Mouse (Mus musculus) stomach, postnatal 0 days (tissue): ENCODE measurements around the gene Kcnj4. TPM values are rescaled to one million over a fixed set of nuclear protein-coding genes. Genes with fewer than 3 reads are reported as not detected.
A peak's percentile ranks its signal among the peaks of the same experiment; 100 is the strongest.

ENCODE experiments used
- ATAC-seq: fragments of 200-750 bp; cut with Nextera tagmentation; 2 replicates; pipeline ENCODE4 v1.8.0; 2017; ENCODE audit not compliant: low FRiP score, low TSS enrichment
- DNase-seq: peaks from one replicate; pipeline ENCODE4 v3.0.0-alpha.2; 2016; ENCODE audit warnings: low spot score
- H3K27ac ChIP-seq: fragments of 300-500 bp; sonication (generic); replicated peaks from 2 replicates; pipeline ENCODE4 v1.5.1; 2014; ENCODE audit warnings: mild to moderate bottlenecking, control low read depth
- H3K27me3 ChIP-seq: fragments of 300-500 bp; sonication (generic); 2 replicates; pipeline ENCODE4 v1.6.1; 2014; ENCODE audit warnings: low read length; ENCODE audit not compliant: control insufficient read depth, insufficient read depth
- H3K36me3 ChIP-seq: fragments of 300-500 bp; sonication (generic); 2 replicates; pipeline ENCODE4 v1.6.1; 2014; ENCODE audit warnings: low read length, mixed read lengths; ENCODE audit not compliant: control insufficient read depth, insufficient read depth
- H3K4me1 ChIP-seq: fragments of 300-500 bp; sonication (generic); replicated peaks from 2 replicates; pipeline ENCODE4 v1.6.1; 2014; ENCODE audit warnings: antibody characterized with exemption; ENCODE audit not compliant: control insufficient read depth, insufficient read depth
- H3K4me2 ChIP-seq: fragments of 300-500 bp; sonication (generic); replicated peaks from 2 replicates; pipeline ENCODE4 v1.6.1; 2014; ENCODE audit warnings: low read depth, mild to moderate bottlenecking, control low read depth, moderate library complexity
- H3K4me3 ChIP-seq: fragments of 300-500 bp; sonication (generic); 2 replicates; pipeline ENCODE4 v1.5.1; 2014; ENCODE audit warnings: low read depth, low read length, control low read depth
- H3K9ac ChIP-seq: fragments of 300-500 bp; sonication (generic); 2 replicates; pipeline ENCODE4 v1.6.1; 2014; ENCODE audit warnings: mild to moderate bottlenecking, low read length, control low read depth, mixed read lengths
- H3K9me3 ChIP-seq: fragments of 300-500 bp; sonication (generic); 2 replicates; pipeline ENCODE4 v1.6.1; 2016; ENCODE audit warnings: low read length; ENCODE audit not compliant: control insufficient read depth
- CTCF ChIP-seq: IDR thresholded peaks from 2 replicates; pipeline ENCODE4 v1.5.1; 2016; ENCODE audit warnings: antibody characterized with exemption, low read depth, mild to moderate bottlenecking, moderate library complexity
- EP300 ChIP-seq: optimal IDR thresholded peaks from 2 replicates; pipeline ENCODE3; 2016; ENCODE audit warnings: antibody characterized with exemption
- WGBS: fragments of 180-500 bp; shearing (Covaris S2); extraction: QIAGEN DNeasy Blood & Tissue Kit; methylation state at CpG from one replicate; pipeline ENCODE4 v1.1.7; 2014; 5-methylcytosine and 5-hydroxymethylcytosine counted together
- polyA plus RNA-seq: library from polyadenylated mRNA; unstranded; fragments of >200 nt; fragmentation: Nextera tagmentation; extraction: Ambion mirVana; gene quantifications from 2 replicates; pipeline ENCODE4 v1.2.1, GENCODE M21; 2015

Gene Kcnj4
- polyA plus RNA-seq, 1 experiment from 2014 or later = not detected

- no peak for ATAC-seq
These were observed 62.0 kb downstream of the Kcnj4 start for GRCm38 (mm10) chr15:79442961-79443518.

GRCm38 (mm10) chr15:79442257-79442611 lies 62.8 kb downstream of the Kcnj4 start:
- ATAC-seq (no peak; the same call in 1 of the 2 replicates), DNase-seq (no peak)
- no peaks in the 10 kb centered on the region; the same call in 1 of the 2 replicates for H3K36me3 ChIP-seq
- peak overlapping the region; percentile 97 for H3K27ac ChIP-seq
- H3K27me3 ChIP-seq = no peaks in the 10 kb centered on the region
- TF ChIP-seq EP300 (no peak), CTCF (no peak)
- H3K4me3 ChIP-seq = peak overlapping the region; percentile 84
- WGBS = 9% methylated on average over 6 of the region's 6 CpGs
- peak overlapping the region; percentile 77 for H3K4me2 ChIP-seq
- peaks cover 6% of the 10 kb centered on the region for H3K4me1 ChIP-seq
- H3K9me3 ChIP-seq = no peaks in the 10 kb centered on the region
- peak overlapping the region; percentile 96 for H3K9ac ChIP-seq

More at GRCm38 (mm10) chr15:79442961-79443518, 62.0 kb downstream of the Kcnj4 start:
- H3K9ac ChIP-seq = no peak overlapping the region
- no peak overlapping the region for H3K4me3 ChIP-seq
- no peak for DNase-seq
- TF ChIP-seq EP300 = no peak
- no peak for TF ChIP-seq CTCF
- H3K27me3 ChIP-seq = no peaks in the 10 kb centered on the region
- H3K4me2 ChIP-seq = no peak overlapping the region
- peaks cover 6% of the 10 kb centered on the region for H3K4me1 ChIP-seq
- 0 out of 2 replicates have a peak overlapping the region, but pooled peaks have one; percentile 97 for H3K27ac ChIP-seq
- H3K36me3 ChIP-seq = no peaks in the 10 kb centered on the region; the same call in 1 of the 2 replicates
- 75% methylated on average over 9 of the region's 9 CpGs for WGBS
- no peaks in the 10 kb centered on the region for H3K9me3 ChIP-seq

GRCm38 (mm10) chr15:79441331-79442256 lies 63.4 kb downstream of the Kcnj4 start:
- peak overlapping the region; percentile 84 for H3K4me3 ChIP-seq
- peak overlapping the region; percentile 77 for H3K4me2 ChIP-seq
- H3K27me3 ChIP-seq = no peaks in the 10 kb centered on the region
- TF ChIP-seq CTCF = no peak
- no peak for TF ChIP-seq EP300
- H3K9ac ChIP-seq = peak overlapping the region; percentile 96
- peak overlapping the region; percentile 97 for H3K27ac ChIP-seq
- ATAC-seq (peak; percentile 58), DNase-seq (peak; percentile 85)
- H3K9me3 ChIP-seq = no peaks in the 10 kb centered on the region
- H3K36me3 ChIP-seq = no peaks in the 10 kb centered on the region; the same call in 1 of the 2 replicates
- peaks cover 6% of the 10 kb centered on the region for H3K4me1 ChIP-seq
- under 1% methylated on average over 78 of the region's 107 CpGs for WGBS

GRCm38 (mm10) chr15:79440651-79441330 lies 64.2 kb downstream of the Kcnj4 start:
- 10% methylated on average over 11 of the region's 11 CpGs for WGBS
- Histone ChIP-seq H3K36me3 (no peaks in the 10 kb centered on the region; the same call in 1 of the 2 replicates), H3K9me3 (no peaks in the 10 kb centered on the region), H3K27me3 (no peaks in the 10 kb centered on the region), H3K27ac (peak overlapping the region; percentile 97), H3K4me2 (peak overlapping the region; percentile 77), H3K4me1 (peaks cover 6% of the 10 kb centered on the region), H3K4me3 (peak overlapping the region; percentile 84), H3K9ac (peak overlapping the region; percentile 96)
- ATAC-seq (peak; percentile 32), DNase-seq (peak; percentile 34)
- no peak for TF ChIP-seq EP300
- no peak for TF ChIP-seq CTCF

GRCm38 (mm10) chr15:79440223-79440622 lies 64.8 kb downstream of the Kcnj4 start:
- WGBS = 64% methylated on average over 4 of the region's 4 CpGs
- peaks cover 6% of the 10 kb centered on the region for H3K4me1 ChIP-seq
- peak overlapping the region; percentile 77 for H3K4me2 ChIP-seq
- H3K36me3 ChIP-seq = no peaks in the 10 kb centered on the region; the same call in 1 of the 2 replicates
- no peak for TF ChIP-seq EP300
- no peak for TF ChIP-seq CTCF
- no peaks in the 10 kb centered on the region for H3K9me3 ChIP-seq
- 0 out of 2 replicates have a peak overlapping the region, but pooled peaks have one; percentile 61 for H3K27ac ChIP-seq
- H3K4me3 ChIP-seq = peak overlapping the region; percentile 84
- 0 out of 2 replicates have a peak, but pooled peaks have one; percentile 9 for ATAC-seq
- H3K9ac ChIP-seq = peak overlapping the region; percentile 43; the same call in 1 of the 2 replicates
- H3K27me3 ChIP-seq = no peaks in the 10 kb centered on the region
- peak; percentile 42 for DNase-seq
